Mouse (Mus musculus) limb, embryonic 10.5 days (tissue): ENCODE data around the gene Spp2. TPM values are rescaled to one million over a fixed set of nuclear protein-coding genes. Genes with fewer than 3 reads are reported as not detected.
A peak's percentile ranks its signal among the peaks of the same experiment; 100 is the strongest.

Experiments
- DNase-seq: peaks from one replicate; pipeline ENCODE4 v3.0.0-alpha.2; 2017; ENCODE audit warnings: low spot score
- H3K27ac ChIP-seq: fragments of 300-500 bp; sonication (generic); 2 replicates; pipeline ENCODE4 v1.5.1; 2016; ENCODE audit warnings: mild to moderate bottlenecking
- H3K27me3 ChIP-seq: fragments of 300-500 bp; sonication (generic); 2 replicates; pipeline ENCODE4 v1.6.1; 2016; ENCODE audit warnings: low read depth, mild to moderate bottlenecking; ENCODE audit not compliant: poor library complexity, severe bottlenecking
- H3K36me3 ChIP-seq: fragments of 300-500 bp; sonication (generic); 2 replicates; pipeline ENCODE4 v1.6.1; 2016; ENCODE audit warnings: mild to moderate bottlenecking, moderate library complexity
- H3K4me1 ChIP-seq: fragments of 300-500 bp; sonication (generic); 2 replicates; pipeline ENCODE4 v1.6.1; 2016
- H3K4me3 ChIP-seq: fragments of 300-500 bp; sonication (generic); 2 replicates; pipeline ENCODE4 v1.5.1; 2016; ENCODE audit warnings: mild to moderate bottlenecking, moderate library complexity
- H3K9me3 ChIP-seq: fragments of 300-500 bp; sonication (generic); replicated peaks from 2 replicates; pipeline ENCODE4 v1.6.1; 2016; ENCODE audit warnings: mild to moderate bottlenecking
- WGBS: fragments of 180-500 bp; shearing (Covaris S2); methylation state at CpG from one replicate; pipeline ENCODE4 v1.1.7; 2016; 5-methylcytosine and 5-hydroxymethylcytosine counted together
- polyA plus RNA-seq: library from polyadenylated mRNA; unstranded; fragments of >200 nt; fragmentation: Nextera tagmentation; extraction: Ambion mirVana; gene quantifications from 2 replicates; pipeline ENCODE4 v1.2.1, GENCODE M21; 2016

Spp2 gene
- not detected in 2 replicates for polyA plus RNA-seq

- no peaks in the 10 kb centered on the region for H3K27me3 ChIP-seq
- no peak within 1 kb of the TSS for H3K27ac ChIP-seq
- 79% methylated on average over 5 of the region's 5 CpGs for WGBS
- DNase-seq = no peak
- H3K9me3 ChIP-seq = no peaks in the 10 kb centered on the region
- H3K4me3 ChIP-seq = no peak within 1 kb of the TSS
- H3K36me3 ChIP-seq = no peaks in the 10 kb centered on the region
- H3K4me1 ChIP-seq = peaks cover 16% of the 10 kb centered on the region
Observed at GRCm38 (mm10) chr1:88406807-88407198, at the start of gene Spp2. Gene Spp2 (plus strand): TSS chr1:88406961.

GRCm38 (mm10) chr1:88357458-88358090 is 49.2 kb upstream of the Spp2 start:
- H3K27ac ChIP-seq = peak overlapping the region; percentile 34; the same call in 1 of the 2 replicates
- H3K36me3 ChIP-seq = no peaks in the 10 kb centered on the region
- H3K4me3 ChIP-seq = no peak overlapping the region
- H3K4me1 ChIP-seq = no peaks in the 10 kb centered on the region
- DNase-seq = peak; percentile 65
- no peaks in the 10 kb centered on the region for H3K9me3 ChIP-seq
- H3K27me3 ChIP-seq = no peaks in the 10 kb centered on the region
- 48% methylated on average over 6 of the region's 6 CpGs for WGBS

- no peak for DNase-seq
- H3K4me1 ChIP-seq = no peaks in the 10 kb centered on the region
- H3K36me3 ChIP-seq = no peaks in the 10 kb centered on the region
- WGBS = 87% methylated on average over 7 of the region's 7 CpGs
- H3K27me3 ChIP-seq = no peaks in the 10 kb centered on the region
- H3K27ac ChIP-seq = 0 out of 2 replicates have a peak overlapping the region, but pooled peaks have one; percentile 34
- no peak overlapping the region for H3K4me3 ChIP-seq
- H3K9me3 ChIP-seq = no peaks in the 10 kb centered on the region
Observed at GRCm38 (mm10) chr1:88358102-88358654, 48.6 kb upstream of the Spp2 start.

DNA sequence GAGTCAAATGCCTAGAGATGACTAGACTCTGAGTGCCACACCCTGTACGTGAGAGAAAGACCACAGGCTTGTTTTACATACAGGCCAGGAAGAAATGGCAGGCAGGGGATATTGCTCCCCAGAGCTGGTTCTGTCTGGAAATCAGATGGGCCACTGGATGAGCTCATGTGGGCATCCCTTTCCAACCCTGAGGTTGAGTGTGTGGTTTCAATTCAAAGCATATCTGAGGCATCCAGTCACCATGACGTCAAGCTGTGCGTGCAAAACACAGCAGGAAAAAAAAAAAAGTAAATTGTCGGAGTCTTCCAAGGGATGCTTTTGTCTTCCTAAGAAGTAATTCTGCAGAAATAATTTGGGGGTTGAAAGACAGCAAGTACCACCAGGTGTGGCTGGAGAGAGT is 45.7 kb upstream of the Spp2 start:
- Histone ChIP-seq H3K9me3 (no peaks in the 10 kb centered on the region), H3K27ac (no peak overlapping the region), H3K4me3 (no peak overlapping the region), H3K27me3 (no peaks in the 10 kb centered on the region), H3K4me1 (no peaks in the 10 kb centered on the region), H3K36me3 (no peaks in the 10 kb centered on the region)
- WGBS = 91% methylated on average over 4 of the region's 4 CpGs
- no peak for DNase-seq

GRCm38 (mm10) chr1:88366881-88367644 is 39.7 kb upstream of the Spp2 start:
- no peaks in the 10 kb centered on the region for H3K27me3 ChIP-seq
- H3K9me3 ChIP-seq = no peaks in the 10 kb centered on the region
- H3K36me3 ChIP-seq = no peaks in the 10 kb centered on the region
- no peak for DNase-seq
- no peak overlapping the region for H3K27ac ChIP-seq
- WGBS = 83% methylated on average over 11 of the region's 11 CpGs
- no peaks in the 10 kb centered on the region for H3K4me1 ChIP-seq
- no peak overlapping the region for H3K4me3 ChIP-seq

GRCm38 (mm10) chr1:88378446-88378845 is 28.3 kb upstream of the Spp2 start:
- Histone ChIP-seq H3K27me3 (no peaks in the 10 kb centered on the region), H3K36me3 (no peaks in the 10 kb centered on the region), H3K9me3 (no peaks in the 10 kb centered on the region), H3K4me3 (no peak overlapping the region), H3K27ac (no peak overlapping the region), H3K4me1 (no peaks in the 10 kb centered on the region)
- DNase-seq = no peak
- 88% methylated on average over 1 of the region's 1 CpGs for WGBS

DNA sequence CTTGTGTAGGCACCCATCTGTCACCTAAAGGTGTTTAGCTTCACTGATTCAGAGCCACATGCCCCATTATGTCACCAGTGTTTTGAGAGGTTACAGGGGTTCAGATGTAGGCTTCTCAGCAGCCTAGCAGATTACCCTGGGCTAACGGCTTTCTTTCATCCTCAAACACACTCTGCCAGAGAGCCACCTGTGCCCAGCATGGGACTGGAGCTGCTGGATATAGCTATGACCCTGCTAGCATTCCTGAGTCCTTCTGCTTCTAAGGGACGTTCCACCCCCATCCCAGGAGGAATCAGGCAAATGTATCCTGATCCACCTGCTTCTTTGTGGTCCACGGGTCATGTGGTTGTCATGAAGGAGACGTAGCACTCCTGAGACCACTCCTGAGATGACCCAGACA is 15.1 kb upstream of the Spp2 start:
- H3K27me3 ChIP-seq = no peaks in the 10 kb centered on the region
- WGBS = 66% methylated on average over 4 of the region's 4 CpGs
- H3K27ac ChIP-seq = no peak overlapping the region
- no peaks in the 10 kb centered on the region for H3K4me1 ChIP-seq
- no peak overlapping the region for H3K4me3 ChIP-seq
- DNase-seq = no peak
- H3K9me3 ChIP-seq = no peaks in the 10 kb centered on the region
- H3K36me3 ChIP-seq = no peaks in the 10 kb centered on the region

- Histone ChIP-seq H3K27ac (no peak overlapping the region), H3K4me1 (0 out of 2 replicates have a peak, but pooled peaks cover 3% of the 10 kb centered on the region), H3K36me3 (no peaks in the 10 kb centered on the region), H3K27me3 (no peaks in the 10 kb centered on the region), H3K9me3 (no peaks in the 10 kb centered on the region), H3K4me3 (no peak overlapping the region)
- DNase-seq = no peak
- WGBS = 89% methylated on average over 5 of the region's 5 CpGs
Observed at GRCm38 (mm10) chr1:88393321-88393720, 13.4 kb upstream of the Spp2 start.

DNA sequence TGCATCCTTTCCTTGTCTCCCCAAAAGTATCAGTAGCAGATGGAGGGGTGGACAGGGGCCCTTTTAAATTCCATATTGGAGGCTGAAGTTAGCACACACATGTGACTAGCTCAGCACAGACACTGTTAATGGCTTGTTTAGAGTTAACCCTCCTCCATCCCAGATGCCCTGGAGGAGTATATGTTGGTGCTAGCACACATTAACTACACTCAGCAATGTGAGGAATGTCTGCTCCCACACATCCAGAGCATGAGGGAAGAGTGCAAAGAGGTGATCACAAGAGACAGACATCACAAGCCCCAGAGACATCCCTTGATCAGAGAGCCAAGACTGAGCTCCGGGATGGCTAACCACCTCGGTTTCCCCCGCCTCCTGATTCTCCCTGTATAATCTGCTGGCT is 3.4 kb upstream of the Spp2 start:
- Histone ChIP-seq H3K36me3 (no peaks in the 10 kb centered on the region), H3K4me3 (no peak overlapping the region), H3K9me3 (no peaks in the 10 kb centered on the region), H3K27ac (no peak overlapping the region), H3K27me3 (no peaks in the 10 kb centered on the region), H3K4me1 (peaks cover 31% of the 10 kb centered on the region)
- WGBS = 65% methylated on average over 3 of the region's 3 CpGs
- no peak for DNase-seq

GRCm38 (mm10) chr1:88406078-88406806 is 519 bp upstream of the Spp2 start:
- no peak overlapping the region for H3K4me3 ChIP-seq
- no peaks in the 10 kb centered on the region for H3K36me3 ChIP-seq
- no peak for DNase-seq
- H3K9me3 ChIP-seq = no peaks in the 10 kb centered on the region
- H3K27ac ChIP-seq = no peak overlapping the region
- no peaks in the 10 kb centered on the region for H3K27me3 ChIP-seq
- peaks cover 22% of the 10 kb centered on the region for H3K4me1 ChIP-seq
- WGBS = 59% methylated on average over 12 of the region's 12 CpGs

GRCm38 (mm10) chr1:88408340-88408739 is 1.6 kb downstream of the Spp2 start:
- Histone ChIP-seq H3K36me3 (no peaks in the 10 kb centered on the region), H3K27ac (no peak overlapping the region), H3K4me1 (peaks cover 16% of the 10 kb centered on the region), H3K27me3 (no peaks in the 10 kb centered on the region), H3K9me3 (no peaks in the 10 kb centered on the region), H3K4me3 (no peak overlapping the region)
- no peak for DNase-seq
- WGBS = 91% methylated on average over 4 of the region's 4 CpGs

DNA sequence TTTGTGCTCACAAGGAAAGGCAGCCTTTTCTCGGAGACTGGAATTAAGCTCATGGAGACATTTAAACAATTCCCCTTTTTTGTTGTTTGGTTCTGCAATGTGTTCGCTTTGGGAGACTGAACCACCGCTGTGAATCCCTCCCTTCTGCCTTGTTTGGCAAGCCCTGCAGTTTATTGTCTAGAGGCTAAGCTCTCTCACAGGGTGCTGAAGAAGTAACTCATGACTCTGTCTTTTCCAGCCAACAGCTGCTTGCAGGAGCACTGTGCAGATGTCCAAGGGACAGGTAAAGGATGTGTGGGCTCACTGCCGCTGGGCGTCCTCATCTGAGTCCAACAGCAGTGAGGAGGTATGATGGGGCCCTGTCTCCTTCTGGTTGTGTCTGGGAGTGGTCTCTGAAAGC is 5.3 kb downstream of the Spp2 start:
- Histone ChIP-seq H3K4me3 (no peak overlapping the region), H3K9me3 (no peaks in the 10 kb centered on the region), H3K36me3 (no peaks in the 10 kb centered on the region), H3K27ac (no peak overlapping the region), H3K27me3 (no peaks in the 10 kb centered on the region), H3K4me1 (peaks cover 1% of the 10 kb centered on the region; the same call in 1 of the 2 replicates)
- WGBS = 83% methylated on average over 5 of the region's 5 CpGs
- DNase-seq = no peak

DNA sequence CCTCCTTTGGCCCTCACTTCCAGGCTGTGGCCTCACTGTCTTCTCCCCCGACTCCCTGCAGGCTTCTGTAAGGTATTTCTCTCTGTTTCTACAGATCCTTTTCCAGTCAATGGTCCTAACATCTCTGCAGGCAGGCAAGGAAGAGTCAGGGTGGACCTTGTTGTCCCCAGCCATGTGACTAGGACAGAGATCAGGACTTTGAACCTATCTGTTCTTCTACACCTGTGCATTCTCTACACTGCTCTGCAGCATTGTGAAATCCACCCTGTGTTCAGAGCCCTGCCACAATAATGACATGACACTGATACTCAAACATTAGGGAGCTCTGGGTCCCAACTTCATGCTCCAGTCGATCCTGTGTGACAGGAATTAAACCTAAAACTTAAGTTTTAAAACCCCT is 12.2 kb downstream of the Spp2 start:
- Histone ChIP-seq H3K4me1 (no peaks in the 10 kb centered on the region), H3K27me3 (no peaks in the 10 kb centered on the region), H3K27ac (no peak overlapping the region), H3K9me3 (no peaks in the 10 kb centered on the region), H3K36me3 (no peaks in the 10 kb centered on the region), H3K4me3 (no peak overlapping the region)
- WGBS = 89% methylated on average over 2 of the region's 2 CpGs
- DNase-seq = no peak
